Mouse (Mus musculus) liver, embryonic 14.5 days (tissue): ENCODE results near the gene Ctdnep1. TPM values are rescaled to one million over a fixed set of nuclear protein-coding genes. Genes with fewer than 3 reads are reported as not detected.
A peak's percentile ranks its signal among the peaks of the same experiment; 100 is the strongest.

ENCODE experiments used
- ATAC-seq: fragments of 200-750 bp; cut with Nextera tagmentation; 2 replicates; pipeline ENCODE4 v1.8.0; 2017; ENCODE audit warnings: moderate number of reproducible peaks, mild to moderate bottlenecking, moderate library complexity; ENCODE audit not compliant: insufficient read depth
- DNase-seq, 3 experiments: peaks; one replicate each; pipeline ENCODE4 v3.0.0-alpha.2; 2012 to 2013; ENCODE audit warnings: low read depth in 3 of 3, low spot score in 3 of 3
- H3K27ac ChIP-seq: fragments of 300-500 bp; sonication (generic); 2 replicates; pipeline ENCODE4 v1.5.1; 2014; ENCODE audit warnings: moderate library complexity, mild to moderate bottlenecking, control low read depth, inconsistent platforms
- H3K27me3 ChIP-seq: fragments of 300-500 bp; sonication (generic); 2 replicates; pipeline ENCODE4 v1.6.1; 2014; ENCODE audit warnings: mild to moderate bottlenecking, low read length, moderate library complexity; ENCODE audit not compliant: control insufficient read depth, insufficient read depth
- H3K36me3 ChIP-seq: fragments of 300-500 bp; sonication (generic); replicated peaks from 2 replicates; pipeline ENCODE4 v1.6.1; 2014; ENCODE audit warnings: low read depth; ENCODE audit not compliant: control insufficient read depth, insufficient read depth
- H3K4me1 ChIP-seq, 2 experiments: fragments of 200-500 bp in 1 of 2; fragments of 300-500 bp in 1 of 2; sonication (generic) in 1 of 2; replicated peaks; 2 replicates each; pipeline ENCODE4 v1.6.1; 2012 to 2014; ENCODE audit warnings: antibody characterized with exemption in 1 of 2, inconsistent platforms in 1 of 2, low read length in 1 of 2; ENCODE audit not compliant: control insufficient read depth in 2 of 2, insufficient read depth in 2 of 2
- H3K4me2 ChIP-seq: fragments of 300-500 bp; sonication (generic); 2 replicates; pipeline ENCODE4 v1.6.1; 2014; ENCODE audit warnings: low read depth, mild to moderate bottlenecking, control low read depth, moderate library complexity
- H3K4me3 ChIP-seq, 2 experiments: fragments of 200-500 bp in 1 of 2; fragments of 300-500 bp in 1 of 2; sonication (generic) in 1 of 2; 2 replicates each; pipeline ENCODE4 v1.5.1; 2012 to 2014; ENCODE audit warnings: low read depth in 2 of 2, low read length in 2 of 2, mild to moderate bottlenecking in 2 of 2, control low read depth in 1 of 2, inconsistent platforms in 1 of 2, moderate library complexity in 1 of 2; ENCODE audit not compliant: insufficient read depth in 1 of 2
- H3K9ac ChIP-seq: fragments of 300-500 bp; sonication (generic); replicated peaks from 2 replicates; pipeline ENCODE4 v1.6.1; 2014; ENCODE audit warnings: mild to moderate bottlenecking, control low read depth, moderate library complexity
- H3K9me3 ChIP-seq: fragments of 300-500 bp; sonication (generic); 2 replicates; pipeline ENCODE4 v1.6.1; 2016; ENCODE audit warnings: low read length, mixed read lengths; ENCODE audit not compliant: control insufficient read depth
- CTCF ChIP-seq: IDR thresholded peaks from 2 replicates; pipeline ENCODE4 v1.5.1; 2016; ENCODE audit warnings: antibody characterized with exemption, low read depth, control low read depth
- EP300 ChIP-seq: IDR thresholded peaks from 2 replicates; pipeline ENCODE4 v1.6.1; 2016; ENCODE audit warnings: antibody characterized with exemption, low read depth
- WGBS: fragments of 180-500 bp; shearing (Covaris S2); extraction: QIAGEN DNeasy Blood & Tissue Kit; methylation state at CpG from one replicate; pipeline ENCODE4 v1.1.7; 2014; ENCODE audit not compliant: insufficient replicate concordance; 5-methylcytosine and 5-hydroxymethylcytosine counted together
- polyA plus RNA-seq, 2 experiments: library from polyadenylated mRNA; depleted of rRNA in 1 of 2; stranded (reverse) in 1 of 2; unstranded in 1 of 2; fragments of >200 nt; fragmentation: Nextera tagmentation in 1 of 2; extraction: Ambion mirVana in 1 of 2; gene quantifications; 2 replicates each; pipeline versions ENCODE4 v1.2.1 to v1.2.3; 2012 to 2014

Ctdnep1 gene
- polyA plus RNA-seq, 2 experiments: 9.7 to 32.3 TPM

DNA sequence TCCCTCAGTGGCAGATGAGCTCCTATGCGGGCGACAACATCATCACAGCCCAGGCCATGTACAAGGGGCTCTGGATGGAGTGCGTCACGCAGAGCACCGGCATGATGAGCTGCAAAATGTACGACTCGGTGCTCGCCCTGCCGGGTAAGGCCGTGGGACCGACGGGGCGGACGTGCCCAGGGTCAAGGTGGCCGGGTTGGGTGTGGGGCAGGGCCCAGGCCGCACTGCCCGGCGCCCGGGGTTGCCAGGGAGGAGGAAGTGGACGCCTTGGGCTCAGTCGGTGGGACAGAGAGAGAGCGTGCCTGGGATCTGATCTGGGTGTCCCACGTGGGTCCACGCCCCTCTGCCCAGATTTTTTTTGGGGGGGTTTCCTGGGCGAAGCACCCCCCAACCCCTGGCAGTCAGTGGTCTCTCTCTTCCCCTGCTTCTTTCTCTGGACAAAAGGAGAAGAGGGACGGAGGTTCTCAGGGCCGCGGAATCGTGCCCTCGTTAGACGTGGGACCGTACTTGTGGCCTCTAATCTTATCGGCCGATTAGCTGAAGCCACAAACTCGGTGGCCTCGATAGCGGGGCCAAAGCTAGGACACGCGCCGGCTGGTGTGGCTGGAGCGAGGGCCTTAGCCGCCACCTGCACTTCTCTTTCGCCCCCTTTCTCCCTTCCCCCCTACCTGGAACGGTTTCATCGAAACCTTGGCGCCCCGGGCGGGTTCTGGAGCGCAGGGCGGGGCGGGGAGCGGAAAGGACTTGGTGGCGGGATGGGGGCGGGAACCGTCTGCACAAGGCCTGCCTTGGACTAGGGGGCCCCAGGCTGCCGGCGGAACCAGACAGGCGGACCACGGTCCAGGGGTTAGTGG lies 14.7 kb upstream of the Ctdnep1 start:
- ATAC-seq: peak; percentile 43; the same call in 1 of the 2 replicates
- Histone ChIP-seq H3K36me3 (no peaks in the 10 kb centered on the region; the same call in 1 of the 2 replicates), H3K4me2 (peak overlapping the region; percentile 56), H3K9me3 (no peaks in the 10 kb centered on the region), H3K27ac (no peak overlapping the region), H3K9ac (no peak overlapping the region), H3K4me1 (peaks cover 6 to 8% of the 10 kb centered on the region in 2 experiments; a peak in 2 of 4 replicates), H3K27me3 (peaks cover 54% of the 10 kb centered on the region), H3K4me3 (peak overlapping the region; percentile 23 to 35)
- DNase-seq: no peak
- 1% methylated on average over 57 of the region's 59 CpGs for WGBS
- TF ChIP-seq EP300: no peak
- TF ChIP-seq CTCF: no peak

DNA sequence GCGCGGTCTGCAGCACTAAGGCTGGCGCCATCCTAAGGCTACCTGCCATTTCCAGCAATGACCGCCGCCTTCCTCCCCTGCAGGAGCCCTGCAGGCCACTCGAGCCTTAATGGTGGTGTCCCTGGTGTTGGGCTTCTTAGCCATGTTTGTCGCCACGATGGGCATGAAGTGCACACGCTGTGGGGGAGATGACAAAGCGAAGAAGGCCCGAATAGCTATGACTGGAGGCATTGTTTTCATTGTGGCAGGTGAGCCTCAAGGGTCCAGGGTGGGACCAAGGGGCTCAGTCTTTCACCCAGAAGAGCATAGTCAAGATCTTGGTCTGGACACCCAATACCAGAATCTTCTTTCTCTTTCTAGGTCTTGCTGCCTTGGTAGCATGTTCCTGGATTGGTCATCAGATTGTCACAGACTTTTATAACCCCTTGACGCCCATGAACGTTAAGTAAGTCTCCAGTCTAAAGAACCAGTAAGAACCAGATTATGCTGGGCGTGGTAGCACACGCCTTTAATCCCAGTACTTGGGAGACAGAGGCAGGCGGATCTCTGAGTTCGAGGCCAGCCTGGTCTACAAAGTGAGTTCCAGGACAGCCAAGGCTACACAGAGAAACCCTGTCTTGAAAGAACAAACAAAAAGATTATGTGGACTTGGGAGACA lies 14.0 kb upstream of the Ctdnep1 start:
- Histone ChIP-seq H3K9me3 (no peaks in the 10 kb centered on the region), H3K4me1 (peaks cover 6 to 8% of the 10 kb centered on the region in 2 experiments; a peak in 2 of 4 replicates), H3K36me3 (no peaks in the 10 kb centered on the region; the same call in 1 of the 2 replicates), H3K27me3 (peaks cover 51% of the 10 kb centered on the region), H3K9ac (no peak overlapping the region), H3K4me2 (peak overlapping the region; percentile 56), H3K4me3 (peak overlapping the region in 1 of 2 experiments; percentile 35; a peak in 2 of 4 replicates), H3K27ac (no peak overlapping the region)
- TF ChIP-seq EP300 (no peak), CTCF (no peak)
- ATAC-seq (no peak), DNase-seq (no peak)
- 27% methylated on average over 17 of the region's 17 CpGs for WGBS

DNA sequence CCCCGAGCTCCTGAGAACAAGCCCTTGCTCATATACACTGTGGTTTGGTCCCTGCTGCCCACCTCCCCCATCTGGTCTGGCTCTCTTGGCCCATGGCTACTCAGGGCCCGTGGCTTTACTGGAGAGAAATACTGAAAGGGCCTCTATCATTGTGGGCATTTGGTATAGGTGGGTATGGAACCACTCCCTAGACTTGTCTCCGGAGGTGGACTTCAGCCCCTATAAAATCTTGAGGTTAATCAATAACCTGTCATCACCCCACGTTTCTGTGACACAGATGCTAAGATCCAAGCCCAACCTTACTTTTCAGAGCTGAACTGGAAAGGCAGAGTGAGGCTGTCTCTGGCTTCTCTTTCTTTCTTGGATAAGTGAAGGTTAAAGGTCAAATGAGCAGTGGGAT lies 12.2 kb upstream of the Ctdnep1 start:
- no peak for ATAC-seq
- H3K9ac ChIP-seq: no peak overlapping the region

DNA sequence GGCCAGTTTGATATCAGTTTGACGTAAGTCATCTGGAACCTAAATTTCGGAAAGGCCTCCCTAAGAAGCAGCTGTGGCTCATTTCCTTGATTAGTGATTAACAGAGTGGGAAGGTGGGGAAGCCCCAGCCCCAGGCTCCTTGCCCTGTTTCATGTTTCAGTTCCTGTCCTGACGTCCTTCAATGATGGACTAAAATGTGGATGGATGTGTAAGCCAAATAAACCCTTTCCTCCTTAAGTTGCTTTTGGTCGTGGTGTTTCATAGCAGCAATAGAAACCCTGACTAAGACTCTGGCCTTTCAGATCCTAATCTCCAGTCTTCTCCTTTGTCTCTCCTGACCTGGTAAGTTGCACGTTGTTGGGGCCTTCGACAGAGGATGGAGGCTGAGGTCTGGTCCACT lies 10.7 kb upstream of the Ctdnep1 start:
- 80% methylated on average over 6 of the region's 6 CpGs for WGBS
- Histone ChIP-seq H3K4me1 (peaks cover 6 to 8% of the 10 kb centered on the region in 2 experiments; a peak in 2 of 4 replicates), H3K27ac (no peak overlapping the region), H3K27me3 (peaks cover 21% of the 10 kb centered on the region), H3K9ac (no peak overlapping the region), H3K4me2 (no peak overlapping the region), H3K4me3 (no peak overlapping the region), H3K9me3 (no peaks in the 10 kb centered on the region), H3K36me3 (peaks cover 16% of the 10 kb centered on the region)
- DNase-seq: no peak
- ATAC-seq: no peak
- TF ChIP-seq EP300 (no peak), CTCF (no peak)

More for the DNA sequence above, 12.2 kb upstream of the Ctdnep1 start:
- WGBS: 69% methylated on average over 4 of the region's 4 CpGs
- Histone ChIP-seq H3K4me3 (no peak overlapping the region), H3K36me3 (peaks cover 4% of the 10 kb centered on the region), H3K27ac (no peak overlapping the region), H3K4me2 (no peak overlapping the region), H3K27me3 (peaks cover 35% of the 10 kb centered on the region), H3K4me1 (peaks cover 6 to 8% of the 10 kb centered on the region in 2 experiments; a peak in 2 of 4 replicates), H3K9me3 (no peaks in the 10 kb centered on the region)
- TF ChIP-seq EP300 (no peak), CTCF (no peak)
- DNase-seq: no peak

DNA sequence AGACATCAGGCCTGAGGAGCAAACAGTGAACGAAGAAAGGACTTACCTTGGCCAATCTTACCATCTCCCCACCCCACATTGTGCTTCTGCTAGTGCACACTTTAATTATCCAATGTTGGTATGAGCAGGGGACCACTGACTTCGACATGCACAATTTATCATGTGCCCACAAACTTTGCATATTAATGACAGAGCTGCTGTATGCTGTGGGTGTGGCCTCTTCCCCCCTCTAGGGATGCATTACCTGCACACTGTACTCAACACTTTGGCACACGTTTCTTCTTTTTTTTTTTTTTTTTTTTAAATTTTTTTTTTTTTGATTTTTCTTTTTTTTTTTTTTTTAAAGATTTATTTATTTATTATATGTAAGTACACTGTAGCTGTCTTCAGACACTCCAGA lies 10.2 kb upstream of the Ctdnep1 start:
- Histone ChIP-seq H3K9me3 (no peaks in the 10 kb centered on the region), H3K4me2 (no peak overlapping the region), H3K27ac (no peak overlapping the region), H3K36me3 (peaks cover 16% of the 10 kb centered on the region), H3K4me3 (no peak overlapping the region), H3K4me1 (peaks cover 5 to 8% of the 10 kb centered on the region in 2 experiments; a peak in 2 of 4 replicates), H3K9ac (no peak overlapping the region), H3K27me3 (peaks cover 15% of the 10 kb centered on the region)
- DNase-seq (no peak), ATAC-seq (no peak)
- 62% methylated on average over 3 of the region's 3 CpGs for WGBS
- no peak for TF ChIP-seq CTCF
- no peak for TF ChIP-seq EP300
